Mouse (Mus musculus) megakaryocyte, embryonic 14.5 days (primary cell): Measurements from ENCODE around the gene Krcc1.

ENCODE experiments used
- FLI1 ChIP-seq: IDR thresholded peaks from 2 replicates; pipeline ENCODE4 v1.6.1; 2012; ENCODE audit warnings: low read length, inconsistent platforms, mixed read lengths
- GATA1 ChIP-seq: IDR thresholded peaks from 3 replicates; pipeline ENCODE4 v1.6.1; 2012; ENCODE audit warnings: mixed read lengths, low read length, inconsistent platforms, borderline replicate concordance

DNA sequence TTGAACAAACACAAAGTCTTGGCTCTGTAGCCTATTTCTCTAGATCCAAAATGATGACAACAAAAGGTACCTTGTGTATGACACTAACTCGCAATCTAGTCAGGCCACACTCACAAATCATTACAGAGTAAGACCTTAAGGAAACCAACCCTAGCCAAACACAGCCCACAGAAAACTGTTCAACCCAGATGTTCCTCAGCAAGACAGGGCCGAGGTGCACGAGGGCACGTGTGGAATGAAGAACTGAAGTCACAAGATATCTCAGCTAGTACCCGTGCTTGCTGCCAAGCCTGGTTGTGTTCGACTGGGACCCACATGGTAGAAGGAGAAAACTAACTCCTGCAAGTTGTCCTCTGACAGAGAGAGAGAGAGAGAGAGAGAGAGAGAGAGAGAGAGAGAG, 58.4 kb downstream of the Krcc1 start:
- no peak for TF ChIP-seq GATA1
- no peak for TF ChIP-seq FLI1
